Mouse (Mus musculus) splenic B cell, adult 2 months (primary cell): Measurements from ENCODE around the gene Ciao2a.
A peak's percentile ranks its signal among the peaks of the same experiment; 100 is the strongest.

Experiments
- DNase-seq: peaks from one replicate; pipeline ENCODE4 v3.0.0-alpha.2; 2011; ENCODE audit warnings: low read depth, low spot score
- H3K27me3 ChIP-seq: 2 replicates; pipeline ENCODE4 v1.6.1; 2012; ENCODE audit warnings: mild to moderate bottlenecking, low read length, moderate library complexity, mixed read lengths; ENCODE audit not compliant: control insufficient read depth, poor library complexity, insufficient read depth, severe bottlenecking
- H3K36me3 ChIP-seq: 2 replicates; pipeline ENCODE4 v1.6.1; 2012; ENCODE audit warnings: mild to moderate bottlenecking, low read length, moderate library complexity, mixed read lengths; ENCODE audit not compliant: control insufficient read depth, poor library complexity, insufficient read depth, severe bottlenecking

The Ciao2a gene

DNA sequence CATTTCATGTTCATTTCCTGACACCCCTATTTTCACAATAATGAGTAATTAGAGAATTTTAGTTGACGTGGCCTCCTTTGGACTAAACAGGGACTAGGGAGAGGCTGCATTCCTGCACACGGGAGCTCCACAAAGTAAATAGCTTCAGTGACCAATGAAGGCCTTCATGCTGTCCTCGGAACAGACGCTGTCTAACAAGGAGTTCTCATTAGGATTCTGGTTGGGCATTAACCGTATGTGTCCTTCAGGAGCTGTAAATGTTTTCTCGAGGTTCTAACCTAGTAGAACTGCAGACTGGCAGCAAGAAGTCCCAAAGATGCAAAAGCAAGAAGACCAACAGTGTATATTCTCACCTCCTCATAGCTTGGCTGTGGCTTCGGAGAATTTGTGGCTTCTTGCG lies 21.2 kb upstream of the Ciao2a start:
- DNase-seq, result no peak
- Histone ChIP-seq H3K36me3 (peaks cover 16% of the 10 kb centered on the region), H3K27me3 (no peaks in the 10 kb centered on the region)

DNA sequence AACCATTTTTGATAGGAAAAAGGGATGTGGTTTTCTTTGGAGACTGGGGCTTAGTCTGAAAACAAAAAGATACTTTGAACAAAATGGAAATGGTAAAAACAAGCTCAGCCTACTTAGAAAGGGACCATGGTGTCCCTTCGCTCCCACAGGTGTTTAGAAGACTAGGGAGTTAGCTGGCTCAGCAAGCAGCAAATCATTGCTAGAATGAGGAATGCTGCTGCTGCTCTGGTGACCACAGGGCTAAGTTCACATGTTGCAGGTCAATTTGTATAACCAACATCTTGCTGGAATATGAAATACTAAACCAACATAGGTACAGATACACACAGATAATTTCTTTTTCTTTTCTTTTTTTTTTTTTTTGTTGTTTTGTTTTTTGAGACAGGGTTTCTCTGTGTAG lies 16.8 kb upstream of the Ciao2a start:
- Histone ChIP-seq H3K36me3 (peaks cover 8% of the 10 kb centered on the region; the same call in 1 of the 2 replicates), H3K27me3 (no peaks in the 10 kb centered on the region)
- no peak for DNase-seq

DNA sequence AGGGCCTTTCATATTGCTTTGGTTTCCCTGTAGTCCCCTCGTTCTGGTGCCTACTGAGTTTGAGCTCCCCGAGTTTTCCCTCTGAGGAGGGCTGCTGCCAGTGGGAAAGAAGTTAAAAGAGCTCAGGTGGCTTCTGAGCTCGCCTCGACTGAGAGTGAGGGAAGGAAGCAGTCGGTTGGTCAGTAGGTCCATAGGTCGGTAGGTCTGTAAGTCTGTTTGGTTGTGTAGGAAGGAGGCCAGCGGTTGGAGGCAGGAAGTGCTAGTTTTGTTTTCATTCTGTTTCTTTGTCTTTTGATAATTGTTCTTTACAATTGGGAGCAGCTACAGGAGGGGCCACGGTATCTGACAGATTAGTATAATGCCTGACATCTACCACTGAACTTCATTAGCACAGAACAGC lies 16.3 kb upstream of the Ciao2a start:
- DNase-seq, result no peak
- no peaks in the 10 kb centered on the region for H3K27me3 ChIP-seq
- H3K36me3 ChIP-seq, result peaks cover 5% of the 10 kb centered on the region; the same call in 1 of the 2 replicates

DNA sequence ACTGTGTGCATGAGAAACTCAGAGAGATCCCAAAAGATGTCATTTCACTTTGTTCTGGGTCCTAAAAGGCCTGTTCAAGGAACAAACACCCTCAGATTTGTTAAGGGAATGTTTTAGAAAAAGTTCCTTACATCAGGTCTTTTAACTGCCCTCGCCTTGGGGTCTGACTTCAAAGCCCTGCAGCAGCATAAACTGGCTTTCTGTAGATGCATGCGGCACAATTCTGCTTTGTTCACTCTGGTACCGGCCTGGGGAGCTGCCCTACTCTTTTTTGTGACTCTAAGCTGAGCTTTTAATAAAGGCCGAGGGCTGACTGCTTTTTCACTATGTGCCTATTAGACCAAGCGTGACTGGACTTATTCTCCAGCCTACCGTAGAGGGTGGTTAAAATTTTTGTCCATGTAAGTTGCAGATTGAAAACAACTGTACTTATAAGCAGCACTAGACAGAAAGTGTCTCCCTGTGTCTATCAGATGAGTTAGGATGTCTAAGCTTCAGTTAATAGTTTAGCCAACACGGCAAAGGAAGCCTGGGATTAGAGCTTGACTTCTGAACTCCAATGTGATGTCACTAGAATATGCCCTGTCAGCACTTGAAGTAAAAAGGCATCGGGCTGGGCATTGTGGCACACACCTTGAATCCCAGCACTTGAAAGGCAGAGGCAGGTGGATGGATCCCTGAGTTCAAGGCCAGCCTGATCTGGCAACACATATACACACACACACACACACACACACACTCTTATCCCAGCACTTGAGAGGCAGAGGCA lies 15.6 kb upstream of the Ciao2a start:
- no peak for DNase-seq
- peaks cover 3% of the 10 kb centered on the region; the same call in 1 of the 2 replicates for H3K36me3 ChIP-seq
- H3K27me3 ChIP-seq, result no peaks in the 10 kb centered on the region

DNA sequence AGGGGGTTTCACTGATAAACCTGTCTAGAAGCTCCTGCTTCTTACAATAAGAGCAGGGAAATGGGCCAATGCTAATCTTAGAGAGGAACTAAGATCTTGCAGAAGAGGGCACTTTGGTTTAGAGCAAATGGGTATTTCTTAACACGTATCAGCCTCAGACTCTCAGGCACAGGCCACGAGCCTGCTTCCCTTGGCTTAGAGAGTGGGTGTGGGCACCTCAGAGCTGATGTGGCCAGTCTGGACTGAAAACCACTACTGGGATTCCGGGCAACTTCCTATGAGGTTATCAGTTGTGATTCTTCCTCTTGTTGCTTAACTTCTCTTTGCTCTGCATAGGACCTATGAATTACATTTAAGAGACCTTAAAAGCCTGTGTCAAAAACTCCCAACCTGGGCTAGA lies 12.1 kb upstream of the Ciao2a start:
- no peaks in the 10 kb centered on the region for H3K27me3 ChIP-seq
- no peak for DNase-seq

DNA sequence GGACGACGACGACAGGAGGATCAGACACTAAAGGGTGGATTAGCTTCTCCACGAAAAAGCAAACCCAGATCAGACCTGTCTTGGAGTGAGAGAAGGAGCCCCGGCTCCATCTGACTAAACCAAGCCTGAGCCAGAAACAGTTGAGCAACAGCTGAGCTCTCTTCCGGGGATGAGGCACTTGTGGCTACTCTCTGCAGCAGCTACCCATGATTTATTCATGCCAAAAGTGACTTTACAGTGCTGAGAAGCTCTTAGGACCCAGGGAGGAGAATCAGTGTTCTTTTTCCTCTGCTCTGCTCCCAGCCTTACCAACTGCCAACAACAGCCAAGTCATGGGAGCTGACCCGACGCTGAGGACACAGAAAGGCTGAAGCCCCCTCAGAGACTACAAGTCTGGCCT lies 9.5 kb upstream of the Ciao2a start:
- no peak for DNase-seq
- no peaks in the 10 kb centered on the region for H3K27me3 ChIP-seq
- no peaks in the 10 kb centered on the region for H3K36me3 ChIP-seq

More for the DNA sequence above, 12.1 kb upstream of the Ciao2a start:
- 0 out of 2 replicates have a peak, but pooled peaks cover 2% of the 10 kb centered on the region for H3K36me3 ChIP-seq

DNA sequence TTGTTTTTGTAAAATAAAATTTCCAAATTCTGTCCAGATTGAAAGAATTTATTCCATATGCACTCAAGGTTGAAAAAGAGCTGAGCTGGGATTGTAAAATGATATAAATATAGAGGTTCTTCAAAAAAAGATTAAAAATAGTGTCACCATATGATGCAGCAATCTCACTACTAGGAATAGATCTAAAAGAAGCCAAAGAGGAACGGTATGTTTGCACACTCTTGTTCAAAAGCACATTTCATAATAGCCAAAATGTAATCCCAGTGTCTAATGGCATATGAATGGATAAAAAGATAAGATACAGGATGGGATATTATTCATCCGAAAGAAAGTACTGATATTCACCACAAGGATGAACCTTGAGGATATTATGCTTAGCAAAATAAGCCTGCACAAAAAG lies 6.9 kb upstream of the Ciao2a start:
- no peak for DNase-seq
- Histone ChIP-seq H3K27me3 (no peaks in the 10 kb centered on the region), H3K36me3 (no peaks in the 10 kb centered on the region)

DNA sequence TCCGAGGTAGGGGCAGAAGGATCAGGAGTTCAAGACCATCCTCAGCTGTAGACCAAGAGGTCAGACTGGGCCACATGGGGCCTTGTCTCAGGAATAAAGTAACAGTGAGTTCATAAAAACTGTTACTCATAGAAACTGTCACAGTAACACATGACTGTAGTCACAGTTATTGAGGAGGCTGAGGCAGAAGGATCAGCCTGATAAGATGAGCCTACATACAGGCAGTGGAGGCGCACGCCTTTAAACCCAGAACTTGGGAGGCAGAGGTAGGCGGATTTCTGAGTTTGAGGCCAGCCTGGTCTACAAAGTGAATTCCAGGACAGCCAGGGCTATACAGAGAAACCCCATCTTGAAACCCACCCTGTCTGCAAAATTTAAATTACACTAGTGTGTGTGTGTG lies 6.3 kb upstream of the Ciao2a start:
- Histone ChIP-seq H3K27me3 (no peaks in the 10 kb centered on the region), H3K36me3 (no peaks in the 10 kb centered on the region)
- DNase-seq, result no peak

DNA sequence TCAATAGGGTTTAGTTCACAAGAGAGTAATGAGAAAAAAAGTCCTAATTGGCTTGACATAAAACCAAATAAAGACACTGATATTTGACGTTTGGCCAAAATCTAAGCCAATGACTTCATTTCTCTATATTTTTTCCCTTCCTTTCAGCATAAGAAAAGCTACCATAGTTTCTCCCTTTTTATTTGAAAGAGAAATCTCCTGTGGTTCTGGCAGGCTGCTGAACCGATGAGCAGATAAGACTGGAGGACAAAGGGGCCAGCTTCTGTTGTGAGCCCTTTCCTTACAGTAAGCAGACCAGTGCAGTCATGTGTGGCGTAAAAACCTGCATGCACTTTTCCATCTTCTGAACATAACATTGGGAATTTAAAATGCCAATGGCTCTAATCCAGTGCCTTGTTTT lies 5.5 kb upstream of the Ciao2a start:
- Histone ChIP-seq H3K36me3 (no peaks in the 10 kb centered on the region), H3K27me3 (no peaks in the 10 kb centered on the region)
- DNase-seq, result no peak

DNA sequence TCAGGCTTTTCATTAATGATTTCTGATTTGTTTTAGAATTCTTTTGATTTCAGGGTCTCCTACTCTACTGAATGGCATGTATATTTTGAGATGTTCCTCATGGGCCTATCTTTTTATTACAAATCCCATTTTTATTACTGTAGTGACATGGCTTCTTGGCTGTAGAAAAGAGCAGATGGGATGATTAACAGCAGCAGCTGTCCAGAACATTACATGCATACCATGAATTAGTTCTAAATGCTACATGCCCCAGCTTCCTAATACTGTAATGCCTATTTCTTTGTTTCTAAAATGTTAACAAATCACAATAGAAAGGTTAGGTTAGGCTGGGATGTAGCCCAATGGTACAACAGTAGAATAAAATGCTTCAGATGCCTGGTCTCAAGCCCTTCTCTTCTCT lies 5.0 kb upstream of the Ciao2a start:
- no peaks in the 10 kb centered on the region for H3K27me3 ChIP-seq
- no peak for DNase-seq

DNA sequence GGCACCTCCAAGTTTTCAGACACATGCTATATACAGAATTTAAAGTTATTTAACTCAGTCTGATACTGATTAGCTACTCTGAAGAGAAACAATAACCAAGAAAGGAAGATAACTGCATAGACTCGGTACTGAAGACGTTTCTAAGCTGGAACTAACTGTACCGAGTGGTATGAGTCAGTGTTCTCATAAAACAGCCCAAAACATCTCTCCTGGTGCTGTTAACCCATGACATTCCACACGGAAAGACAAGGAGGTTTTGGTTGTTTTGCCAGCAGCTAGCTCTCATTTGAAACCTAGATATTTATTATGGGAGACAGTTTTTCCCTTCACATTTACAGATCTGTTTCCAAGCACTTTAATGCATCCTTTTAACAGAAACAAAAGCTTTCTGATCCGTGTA lies 2.8 kb upstream of the Ciao2a start:
- H3K27me3 ChIP-seq, result no peaks in the 10 kb centered on the region
- no peaks in the 10 kb centered on the region for H3K36me3 ChIP-seq
- no peak for DNase-seq

More for the DNA sequence above, 5.0 kb upstream of the Ciao2a start:
- no peaks in the 10 kb centered on the region for H3K36me3 ChIP-seq

DNA sequence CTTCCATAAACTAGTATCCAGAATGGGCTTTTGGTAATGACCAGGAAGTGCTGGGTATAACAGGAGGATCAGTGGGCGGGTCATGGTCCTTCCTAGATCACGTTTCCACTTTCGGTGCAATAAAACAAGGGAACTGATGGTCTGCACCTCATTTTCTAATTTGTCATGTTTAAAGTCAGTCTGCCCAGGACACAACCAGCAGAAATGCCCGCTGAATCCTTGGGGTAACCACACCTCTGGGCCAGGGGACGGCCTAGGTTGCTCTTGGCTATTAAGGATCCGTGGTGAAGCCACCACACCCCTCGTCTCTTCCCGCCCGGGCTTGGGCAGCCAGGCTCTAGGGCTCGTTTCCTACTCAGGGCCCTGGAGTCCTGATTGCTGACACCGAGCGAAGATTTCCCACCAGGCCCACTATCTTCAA lies 2.3 kb upstream of the Ciao2a start:
- Histone ChIP-seq H3K36me3 (no peaks in the 10 kb centered on the region), H3K27me3 (no peaks in the 10 kb centered on the region)
- peak; percentile 26 for DNase-seq

DNA sequence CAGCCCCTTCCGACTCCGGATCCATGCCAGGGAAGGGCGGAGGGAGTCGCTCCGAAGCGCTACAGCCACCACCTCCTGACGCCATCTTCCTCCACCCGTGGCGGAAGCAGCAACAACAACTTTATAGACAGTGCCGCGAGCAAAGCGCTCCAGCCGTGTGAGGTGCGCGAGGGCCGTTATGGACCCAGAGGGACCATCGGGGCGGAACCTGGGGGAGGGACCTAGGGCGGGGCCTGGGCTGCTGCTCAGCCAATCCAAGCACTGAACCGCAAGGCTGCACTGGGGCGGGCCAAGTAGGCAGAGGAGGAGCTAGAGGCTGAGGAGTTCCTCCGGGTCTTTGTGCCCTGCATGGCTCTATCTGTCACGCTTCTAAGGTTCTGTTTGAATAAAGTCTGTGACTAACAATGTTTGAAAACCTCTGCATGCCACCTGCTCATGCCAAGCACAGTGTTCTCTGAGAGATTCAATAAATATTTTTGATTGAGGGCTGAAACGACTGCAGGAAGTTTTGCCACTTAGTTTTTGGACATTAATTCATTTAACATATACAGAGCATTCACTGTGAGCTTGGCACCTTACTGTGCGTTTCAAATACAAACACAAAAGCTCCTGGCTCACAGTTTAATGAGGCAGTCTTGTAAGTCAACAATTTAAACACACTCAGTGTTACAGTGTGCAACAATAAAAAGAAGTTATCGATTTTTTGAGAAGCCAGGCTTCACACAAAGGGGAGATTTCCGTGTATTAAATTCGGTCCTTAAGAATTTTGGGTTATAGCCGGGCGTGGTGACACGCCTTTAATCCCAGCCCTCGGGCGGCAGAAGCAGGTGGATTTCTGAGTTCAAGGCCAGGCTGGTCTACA lies 1.5 kb upstream of the Ciao2a start:
- Histone ChIP-seq H3K27me3 (no peaks in the 10 kb centered on the region), H3K36me3 (no peaks in the 10 kb centered on the region)
- DNase-seq, result peak; percentile 99

DNA sequence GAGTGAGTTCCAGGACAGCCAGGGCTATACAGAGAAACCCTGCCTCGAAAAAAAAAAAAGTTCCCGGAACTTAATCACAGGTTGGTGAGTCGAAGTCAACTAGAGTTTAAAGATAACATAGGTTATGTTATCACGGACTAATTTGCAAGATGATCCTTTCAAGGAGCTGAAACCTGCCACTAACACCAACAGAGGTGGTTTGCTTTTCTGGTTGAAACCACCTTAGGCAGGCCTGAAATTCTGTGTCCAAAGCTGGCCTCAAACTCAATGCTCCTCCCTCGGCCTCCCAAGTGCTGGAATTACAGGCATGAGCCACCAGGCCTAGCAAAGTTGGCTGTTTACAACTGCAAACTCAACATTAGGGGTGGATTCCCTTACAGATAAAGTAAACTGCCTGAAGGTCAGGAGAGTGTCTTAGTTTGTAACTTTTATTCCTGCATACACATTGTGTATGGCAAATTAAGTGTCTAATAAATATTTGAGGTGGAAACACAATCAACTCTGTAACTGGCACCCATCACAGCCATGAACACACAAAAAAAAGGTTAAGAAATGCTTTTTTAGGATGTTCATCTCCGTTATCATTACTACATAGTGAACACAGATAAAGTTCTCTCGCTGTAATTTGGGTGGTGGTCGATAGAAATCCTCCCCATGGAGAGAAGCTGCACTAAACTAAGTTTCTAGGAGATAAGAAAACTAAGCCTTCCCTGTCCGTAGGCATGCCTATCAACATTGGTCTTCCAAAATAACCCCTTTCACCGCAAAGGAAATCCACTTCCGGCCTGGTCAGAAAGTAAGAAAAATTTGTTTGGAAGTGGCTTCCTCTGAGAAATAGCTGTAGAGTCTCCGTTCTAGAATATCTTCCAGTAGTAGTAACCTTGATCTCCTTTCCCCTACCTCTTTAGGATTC lies 612 bp upstream of the Ciao2a start:
- H3K27me3 ChIP-seq, result no peaks in the 10 kb centered on the region
- peak; percentile 11 for DNase-seq

More for the DNA sequence above, 612 bp upstream of the Ciao2a start:
- H3K36me3 ChIP-seq, result 0 out of 2 replicates have a peak, but pooled peaks cover 2% of the 10 kb centered on the region
